Mouse (Mus musculus) liver, embryonic 12.5 days (tissue): ENCODE data around the gene Ppp1r11. TPM values are rescaled to one million over a fixed set of nuclear protein-coding genes. Genes with fewer than 3 reads are reported as not detected.

ENCODE experiments used
- ATAC-seq: fragments of 200-750 bp; cut with Nextera tagmentation; 2 replicates; pipeline ENCODE4 v1.8.0; 2017; ENCODE audit warnings: moderate number of reproducible peaks, mild to moderate bottlenecking, moderate library complexity
- H3K27ac ChIP-seq: fragments of 300-500 bp; sonication (generic); 2 replicates; pipeline ENCODE4 v1.5.1; 2016; ENCODE audit warnings: mild to moderate bottlenecking
- H3K27me3 ChIP-seq: fragments of 300-500 bp; sonication (generic); replicated peaks from 2 replicates; pipeline ENCODE4 v1.6.1; 2016; ENCODE audit warnings: mild to moderate bottlenecking, moderate library complexity
- H3K36me3 ChIP-seq: fragments of 300-500 bp; sonication (generic); 2 replicates; pipeline ENCODE4 v1.6.1; 2016; ENCODE audit warnings: mild to moderate bottlenecking, moderate library complexity
- H3K4me1 ChIP-seq: fragments of 300-500 bp; sonication (generic); 2 replicates; pipeline ENCODE4 v1.6.1; 2016
- H3K4me2 ChIP-seq: fragments of 300-500 bp; sonication (generic); 2 replicates; pipeline ENCODE4 v1.6.1; 2016; ENCODE audit warnings: mild to moderate bottlenecking, moderate library complexity
- H3K4me3 ChIP-seq: fragments of 300-500 bp; sonication (generic); 2 replicates; pipeline ENCODE4 v1.5.1; 2016; ENCODE audit warnings: mild to moderate bottlenecking, moderate library complexity
- H3K9ac ChIP-seq: fragments of 300-500 bp; sonication (generic); 2 replicates; pipeline ENCODE4 v1.6.1; 2016; ENCODE audit warnings: mild to moderate bottlenecking, moderate library complexity
- H3K9me3 ChIP-seq: fragments of 300-500 bp; sonication (generic); replicated peaks from 2 replicates; pipeline ENCODE4 v1.6.1; 2016; ENCODE audit warnings: mild to moderate bottlenecking, moderate library complexity
- WGBS: fragments of 180-500 bp; shearing (Covaris S2); methylation state at CpG from one replicate; pipeline ENCODE4 v1.1.7; 2016; ENCODE audit not compliant: insufficient replicate concordance; 5-methylcytosine and 5-hydroxymethylcytosine counted together
- polyA plus RNA-seq: library from polyadenylated mRNA; unstranded; fragments of >200 nt; fragmentation: Nextera tagmentation; extraction: Ambion mirVana; gene quantifications from 2 replicates; pipeline ENCODE4 v1.2.1, GENCODE M21; 2016

The Ppp1r11 gene
- polyA plus RNA-seq, 1 experiment from 2014 or later = 47.3 TPM

DNA sequence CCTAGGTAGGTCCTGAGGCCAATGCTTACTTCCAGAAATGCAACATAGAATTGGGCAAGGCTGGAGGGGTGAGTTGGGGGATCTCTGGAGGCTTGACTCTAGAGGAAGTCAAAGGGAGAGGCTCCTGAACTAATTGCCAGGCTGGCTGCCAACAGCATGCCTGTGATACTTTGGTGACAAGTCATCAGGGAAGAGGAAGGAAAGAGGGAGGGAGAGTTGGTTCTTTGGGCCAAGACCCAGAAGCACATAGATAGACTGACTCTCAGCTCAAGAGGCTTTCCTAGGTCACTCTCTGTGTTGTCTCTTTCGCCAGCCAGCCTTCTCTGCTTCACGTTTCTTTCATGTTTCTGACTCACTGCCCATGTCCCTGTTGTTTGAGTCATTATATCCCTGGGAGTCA lies 19.7 kb downstream of the Ppp1r11 start:
- Histone ChIP-seq H3K36me3 (no peaks in the 10 kb centered on the region), H3K4me3 (no peak overlapping the region), H3K27me3 (peaks cover 22% of the 10 kb centered on the region; the same call in 1 of the 2 replicates), H3K4me2 (no peak overlapping the region), H3K4me1 (no peaks in the 10 kb centered on the region), H3K9me3 (no peaks in the 10 kb centered on the region), H3K9ac (no peak overlapping the region), H3K27ac (no peak overlapping the region)
- WGBS = 39% methylated on average over 2 of the region's 2 CpGs
- ATAC-seq = no peak

DNA sequence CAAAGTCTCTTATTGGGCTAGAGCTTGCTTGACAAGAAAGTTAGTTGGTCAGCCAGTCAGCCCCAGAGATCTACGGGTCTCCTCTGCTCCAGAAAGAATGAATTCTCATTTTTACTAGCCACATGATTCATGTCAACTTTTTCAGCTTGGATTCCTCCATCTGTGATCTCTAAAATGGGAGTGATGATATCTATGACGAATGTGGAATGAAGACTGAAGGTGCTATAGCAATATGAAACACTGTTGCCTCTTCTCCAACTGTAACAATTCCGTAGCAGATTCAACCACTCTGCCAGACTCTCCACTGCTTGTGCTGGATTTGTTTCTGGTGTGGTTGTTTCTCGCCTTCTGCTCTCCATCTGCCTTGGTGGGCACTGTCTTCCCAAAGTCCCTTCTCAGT lies 20.4 kb downstream of the Ppp1r11 start:
- H3K4me2 ChIP-seq = no peak overlapping the region
- H3K36me3 ChIP-seq = no peaks in the 10 kb centered on the region
- WGBS = 64% methylated on average over 4 of the region's 4 CpGs
- H3K27me3 ChIP-seq = peaks cover 18% of the 10 kb centered on the region; the same call in 1 of the 2 replicates
- no peak overlapping the region for H3K27ac ChIP-seq
- ATAC-seq = no peak
- H3K4me1 ChIP-seq = no peaks in the 10 kb centered on the region
- H3K9me3 ChIP-seq = no peaks in the 10 kb centered on the region
- H3K9ac ChIP-seq = no peak overlapping the region
- no peak overlapping the region for H3K4me3 ChIP-seq

DNA sequence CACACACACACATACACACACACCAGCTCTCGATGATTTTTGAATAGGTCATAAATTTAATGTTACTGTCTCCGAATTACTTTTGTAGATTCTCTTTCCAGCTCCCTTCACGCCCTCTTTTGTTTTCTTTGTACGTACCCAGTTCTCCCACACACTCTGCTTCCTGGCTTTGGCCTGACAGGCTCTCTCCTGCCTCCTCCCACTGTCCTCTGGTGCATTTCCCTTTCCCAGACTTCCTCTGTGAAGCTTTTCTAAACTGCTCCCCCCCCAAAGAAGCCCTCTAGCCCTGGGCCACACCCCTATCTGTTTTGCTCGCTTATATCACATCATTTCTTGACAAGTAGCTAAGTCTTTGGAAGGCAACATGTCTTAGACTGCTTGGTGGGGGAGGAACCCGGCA lies 21.3 kb downstream of the Ppp1r11 start:
- 46% methylated on average over 6 of the region's 6 CpGs for WGBS
- Histone ChIP-seq H3K9ac (no peak overlapping the region), H3K27me3 (0 out of 2 replicates have a peak, but pooled peaks cover 14% of the 10 kb centered on the region), H3K4me2 (no peak overlapping the region), H3K4me3 (no peak overlapping the region), H3K27ac (no peak overlapping the region), H3K9me3 (no peaks in the 10 kb centered on the region), H3K36me3 (no peaks in the 10 kb centered on the region), H3K4me1 (no peaks in the 10 kb centered on the region)
- ATAC-seq = no peak

DNA sequence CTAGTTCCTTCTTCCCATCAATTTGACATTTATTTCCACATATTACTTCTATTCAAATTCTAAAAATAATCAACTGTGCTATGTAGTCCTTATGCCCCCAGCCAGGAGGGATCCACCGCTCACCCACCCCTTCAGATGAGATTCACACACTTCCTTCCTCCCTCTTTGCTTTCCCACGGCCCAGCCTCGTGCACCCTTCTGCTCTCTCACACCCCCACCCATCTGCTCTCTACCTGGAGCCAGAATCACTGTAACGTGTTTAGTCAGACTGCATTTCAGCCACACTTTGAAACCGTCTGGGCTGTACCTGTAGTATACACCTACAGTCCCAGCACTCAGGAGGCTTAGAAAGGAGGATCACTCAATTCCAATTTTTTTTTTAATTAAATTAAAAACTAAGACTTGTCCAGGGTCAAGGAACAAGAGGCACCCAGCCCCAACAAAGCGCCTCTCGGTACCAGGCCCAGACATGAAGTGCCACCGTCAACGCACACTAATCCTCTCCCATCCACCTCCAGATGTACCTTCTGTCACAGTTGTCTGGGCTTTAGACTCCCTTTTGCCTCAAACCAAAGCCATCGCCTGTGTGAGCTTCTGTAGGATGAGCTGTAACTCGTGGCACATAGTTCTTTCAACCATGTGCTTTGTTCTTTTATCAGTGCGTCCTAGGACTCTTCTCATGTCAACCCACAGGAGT lies 22.2 kb downstream of the Ppp1r11 start:
- no peak overlapping the region for H3K9ac ChIP-seq
- H3K27me3 ChIP-seq = 0 out of 2 replicates have a peak, but pooled peaks cover 14% of the 10 kb centered on the region
- H3K4me1 ChIP-seq = no peaks in the 10 kb centered on the region
- H3K27ac ChIP-seq = no peak overlapping the region
- WGBS = 59% methylated on average over 12 of the region's 12 CpGs
- no peak overlapping the region for H3K4me3 ChIP-seq
- H3K36me3 ChIP-seq = no peaks in the 10 kb centered on the region
- H3K9me3 ChIP-seq = no peaks in the 10 kb centered on the region
- H3K4me2 ChIP-seq = no peak overlapping the region
- no peak for ATAC-seq

DNA sequence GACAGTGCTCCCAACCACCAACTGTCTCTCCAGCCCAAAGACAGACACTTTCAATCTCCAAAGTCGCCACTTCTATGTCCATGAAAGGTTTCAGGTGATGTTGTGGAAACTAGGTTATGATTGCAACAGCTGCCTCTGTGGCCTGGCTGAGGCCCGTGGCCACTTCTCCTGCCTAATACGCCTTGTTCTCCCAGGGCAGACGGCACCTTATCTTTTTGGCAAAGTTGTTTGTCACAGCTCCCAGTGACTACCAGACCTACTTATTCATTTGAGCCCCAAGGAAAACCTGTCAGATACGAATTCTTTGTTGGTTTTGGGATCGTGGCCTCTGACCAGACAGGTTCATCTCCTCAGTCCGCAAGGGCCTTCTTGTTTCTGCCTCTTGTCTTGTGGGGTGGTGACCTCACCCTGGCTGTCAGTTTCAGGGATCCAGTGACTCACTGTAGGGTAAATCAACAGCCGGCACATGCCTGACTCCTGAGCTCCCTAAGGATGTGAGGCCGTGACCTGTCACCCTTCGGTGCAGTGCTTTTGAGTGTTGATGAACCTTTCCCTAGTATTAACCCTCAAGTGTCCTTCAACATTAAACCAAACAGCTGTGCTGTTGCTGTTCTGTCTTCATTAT lies 23.9 kb downstream of the Ppp1r11 start:
- Histone ChIP-seq H3K9ac (no peak overlapping the region), H3K27ac (no peak overlapping the region), H3K4me1 (no peaks in the 10 kb centered on the region), H3K9me3 (no peaks in the 10 kb centered on the region), H3K4me2 (no peak overlapping the region), H3K36me3 (no peaks in the 10 kb centered on the region), H3K27me3 (0 out of 2 replicates have a peak, but pooled peaks cover 10% of the 10 kb centered on the region), H3K4me3 (no peak overlapping the region)
- 46% methylated on average over 10 of the region's 10 CpGs for WGBS
- ATAC-seq = no peak

DNA sequence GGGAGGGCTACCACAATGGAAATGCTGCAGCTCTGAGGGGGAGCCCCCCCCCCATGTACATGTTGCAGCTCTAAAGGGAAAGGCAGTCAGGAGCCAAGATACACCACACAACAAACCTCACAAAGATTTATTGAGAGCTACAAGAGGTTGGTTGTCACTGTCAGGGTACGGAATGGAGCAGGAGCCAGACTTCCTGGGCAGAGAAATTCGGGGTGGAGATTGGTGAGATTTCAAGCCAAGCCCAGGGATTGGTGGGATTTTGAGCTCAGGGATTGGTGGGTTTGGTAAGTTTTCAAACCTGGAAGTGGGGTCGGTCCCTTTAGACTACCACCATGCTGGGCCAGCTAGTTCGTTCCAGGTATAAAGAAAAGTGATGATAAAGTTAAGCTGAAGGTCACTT lies 28.1 kb downstream of the Ppp1r11 start:
- H3K27me3 ChIP-seq = peaks cover 10% of the 10 kb centered on the region; the same call in 1 of the 2 replicates
- no peaks in the 10 kb centered on the region for H3K4me1 ChIP-seq
- no peaks in the 10 kb centered on the region for H3K9me3 ChIP-seq
- no peak overlapping the region for H3K9ac ChIP-seq
- H3K4me3 ChIP-seq = no peak overlapping the region
- no peak for ATAC-seq
- H3K27ac ChIP-seq = no peak overlapping the region
- no peak overlapping the region for H3K4me2 ChIP-seq
- WGBS = 53% methylated on average over 4 of the region's 4 CpGs
- no peaks in the 10 kb centered on the region for H3K36me3 ChIP-seq

DNA sequence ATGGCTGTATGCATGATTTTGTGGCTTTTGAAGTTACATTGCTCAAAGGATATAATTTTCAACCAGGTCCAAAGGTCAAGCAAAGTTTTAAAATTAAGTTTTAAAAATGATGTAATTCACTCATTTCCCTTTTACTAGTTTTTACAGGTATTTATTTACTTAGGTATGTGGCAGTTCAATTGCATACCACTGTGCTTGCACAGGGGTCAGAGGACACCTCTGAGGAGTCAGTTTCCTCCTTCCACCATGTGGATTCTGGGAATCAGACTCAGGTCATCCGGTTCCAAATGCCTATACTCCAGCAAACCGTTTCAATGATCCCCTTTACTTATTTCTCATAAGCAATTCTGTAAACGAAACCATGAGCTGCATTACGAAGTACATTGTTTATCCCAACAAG lies 28.8 kb downstream of the Ppp1r11 start:
- Histone ChIP-seq H3K27ac (no peak overlapping the region), H3K27me3 (peaks cover 10% of the 10 kb centered on the region; the same call in 1 of the 2 replicates), H3K9me3 (no peaks in the 10 kb centered on the region), H3K4me2 (no peak overlapping the region), H3K4me3 (no peak overlapping the region), H3K9ac (no peak overlapping the region), H3K36me3 (no peaks in the 10 kb centered on the region), H3K4me1 (no peaks in the 10 kb centered on the region)
- ATAC-seq = no peak
- 59% methylated on average over 4 of the region's 4 CpGs for WGBS

DNA sequence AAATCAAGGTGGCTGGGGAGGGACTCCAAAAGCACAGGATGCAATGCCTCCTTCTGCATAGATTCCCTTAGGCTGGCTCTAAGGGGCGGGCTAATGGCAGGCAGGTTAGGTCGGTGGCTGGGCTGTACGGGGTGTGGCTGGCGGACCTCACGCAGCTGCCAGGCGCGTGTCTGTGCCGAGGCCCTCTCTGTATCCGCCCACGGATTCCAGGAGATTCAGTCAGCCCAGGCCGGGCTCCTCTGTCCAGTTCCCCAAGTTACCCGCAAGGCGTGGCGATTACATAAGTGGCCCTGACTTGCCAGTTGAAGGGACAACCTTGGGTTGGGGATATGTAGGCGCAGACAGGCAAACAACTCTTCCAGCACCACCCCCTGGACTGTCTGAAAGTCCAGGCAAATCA lies 31.3 kb downstream of the Ppp1r11 start:
- Histone ChIP-seq H3K4me3 (no peak overlapping the region), H3K4me2 (no peak overlapping the region), H3K27me3 (peaks cover 17% of the 10 kb centered on the region; the same call in 1 of the 2 replicates), H3K9me3 (no peaks in the 10 kb centered on the region), H3K36me3 (no peaks in the 10 kb centered on the region), H3K27ac (no peak overlapping the region), H3K9ac (no peak overlapping the region), H3K4me1 (no peaks in the 10 kb centered on the region)
- 43% methylated on average over 15 of the region's 15 CpGs for WGBS
- no peak for ATAC-seq

DNA sequence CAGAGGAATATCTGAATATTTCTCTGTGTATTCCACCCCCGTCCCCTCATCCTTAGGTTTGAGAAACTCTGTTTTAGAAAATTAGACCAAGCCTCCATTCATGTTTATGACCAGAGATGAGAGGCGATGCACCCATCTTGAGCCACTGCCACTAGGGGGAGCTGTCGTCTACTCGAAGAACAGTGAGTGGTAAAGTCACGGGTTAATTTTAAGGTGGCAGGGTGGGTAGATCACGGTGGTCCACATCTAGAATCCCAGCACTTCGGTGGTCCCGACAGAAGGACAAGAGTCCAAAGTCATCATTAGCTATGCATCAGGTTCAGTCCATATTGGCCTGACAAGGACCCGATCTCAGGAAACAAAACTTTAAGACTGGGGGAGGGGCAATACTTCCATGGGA lies 36.5 kb downstream of the Ppp1r11 start:
- Histone ChIP-seq H3K36me3 (no peaks in the 10 kb centered on the region), H3K9ac (no peak overlapping the region), H3K4me1 (no peaks in the 10 kb centered on the region), H3K9me3 (no peaks in the 10 kb centered on the region), H3K27ac (no peak overlapping the region), H3K27me3 (peaks cover 20% of the 10 kb centered on the region), H3K4me3 (no peak overlapping the region), H3K4me2 (no peak overlapping the region)
- 9% methylated on average over 9 of the region's 9 CpGs for WGBS
- ATAC-seq = no peak

DNA sequence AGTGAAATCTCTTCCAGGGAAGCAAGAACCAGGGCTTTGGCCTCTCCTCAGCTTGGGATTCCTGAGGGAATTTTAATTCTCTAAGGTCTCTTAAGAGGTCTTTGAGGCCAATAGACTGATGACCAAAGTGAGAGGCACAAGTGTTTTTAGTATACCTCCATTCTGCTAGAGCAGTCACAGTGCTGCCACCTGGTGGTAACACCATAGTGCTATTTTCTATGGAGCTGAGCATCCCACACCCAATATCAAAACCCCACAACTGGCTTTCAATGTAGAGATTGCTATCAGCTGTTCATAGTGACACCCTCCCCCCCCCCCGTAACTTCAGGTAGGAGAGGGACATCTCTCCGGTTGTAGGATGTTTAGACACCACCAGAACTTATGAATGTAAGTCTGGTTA lies 37.4 kb downstream of the Ppp1r11 start:
- no peak for ATAC-seq
- no peaks in the 10 kb centered on the region for H3K36me3 ChIP-seq
- H3K9ac ChIP-seq = no peak overlapping the region
- peaks cover 25% of the 10 kb centered on the region for H3K27me3 ChIP-seq
- H3K4me2 ChIP-seq = no peak overlapping the region
- H3K4me3 ChIP-seq = no peak overlapping the region
- no peak overlapping the region for H3K27ac ChIP-seq
- no peaks in the 10 kb centered on the region for H3K4me1 ChIP-seq
- WGBS = 13% methylated on average over 2 of the region's 2 CpGs
- no peaks in the 10 kb centered on the region for H3K9me3 ChIP-seq

DNA sequence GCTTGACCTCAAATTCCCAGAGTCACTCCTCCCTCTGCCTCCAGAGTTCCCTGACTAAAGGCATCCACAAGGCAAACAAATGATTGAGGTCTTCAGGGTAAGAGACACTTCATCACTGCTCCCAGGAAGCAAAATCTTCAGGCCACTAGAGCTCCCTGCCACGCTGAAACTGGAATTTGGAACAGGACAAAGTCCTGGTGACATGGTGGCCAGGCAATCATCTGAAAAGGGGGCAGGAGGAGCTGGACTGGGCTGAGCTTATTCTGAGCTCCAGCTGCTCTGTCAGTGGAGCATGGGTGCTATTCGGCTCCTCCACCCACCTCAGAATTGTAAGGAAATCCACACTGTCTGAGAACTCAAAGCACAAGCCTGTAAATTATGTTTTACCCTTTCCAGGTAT lies 39.5 kb downstream of the Ppp1r11 start:
- Histone ChIP-seq H3K27me3 (peaks cover 40% of the 10 kb centered on the region), H3K4me2 (no peak overlapping the region), H3K4me3 (no peak overlapping the region), H3K9ac (no peak overlapping the region), H3K4me1 (no peaks in the 10 kb centered on the region), H3K9me3 (no peaks in the 10 kb centered on the region), H3K36me3 (no peaks in the 10 kb centered on the region), H3K27ac (no peak overlapping the region)
- 54% methylated on average over 2 of the region's 2 CpGs for WGBS
- ATAC-seq = no peak

DNA sequence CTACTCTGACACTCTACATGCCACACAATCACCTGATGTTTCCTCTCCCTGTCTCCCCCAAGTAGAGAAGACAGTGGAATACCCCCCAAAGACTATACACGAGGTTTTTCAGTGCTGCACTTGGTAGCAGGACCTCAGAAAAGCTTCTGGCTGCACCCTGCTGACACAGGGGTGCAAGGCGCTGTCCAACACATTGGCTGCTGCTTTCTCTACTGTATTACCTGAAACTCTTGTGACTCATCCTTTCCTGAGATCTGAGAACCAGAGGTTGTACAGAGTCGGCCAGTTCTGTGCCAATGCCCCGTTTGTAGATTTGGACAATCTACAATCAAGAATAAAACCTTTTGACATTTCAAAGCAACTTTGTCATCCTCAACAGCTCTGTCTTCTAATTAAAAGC lies 41.7 kb downstream of the Ppp1r11 start:
- H3K4me3 ChIP-seq = no peak overlapping the region
- peaks cover 43% of the 10 kb centered on the region for H3K27me3 ChIP-seq
- ATAC-seq = no peak
- no peak overlapping the region for H3K9ac ChIP-seq
- H3K36me3 ChIP-seq = no peaks in the 10 kb centered on the region
- no peaks in the 10 kb centered on the region for H3K4me1 ChIP-seq
- WGBS = 36% methylated on average over 4 of the region's 4 CpGs
- no peaks in the 10 kb centered on the region for H3K9me3 ChIP-seq
- no peak overlapping the region for H3K4me2 ChIP-seq
- H3K27ac ChIP-seq = no peak overlapping the region
